Mouse (Mus musculus) forebrain, postnatal 0 days (tissue): Measurements from ENCODE around the gene Nkd1. TPM values are rescaled to one million over a fixed set of nuclear protein-coding genes. Genes with fewer than 3 reads are reported as not detected.

Experiments used
- ATAC-seq: fragments of 200-750 bp; cut with Nextera tagmentation; 2 replicates; pipeline ENCODE4 v1.8.0; 2017; ENCODE audit warnings: mild to moderate bottlenecking, moderate library complexity
- DNase-seq: peaks from one replicate; pipeline ENCODE4 v3.0.0-alpha.2; 2015
- H3K27ac ChIP-seq: fragments of 300-500 bp; sonication (generic); 2 replicates; pipeline ENCODE4 v1.5.1; 2014; ENCODE audit warnings: low read depth, mild to moderate bottlenecking, antibody characterized with exemption, low read length, moderate library complexity, mixed read lengths
- H3K27me3 ChIP-seq: fragments of 300-500 bp; sonication (generic); 2 replicates; pipeline ENCODE4 v1.6.1; 2014; ENCODE audit warnings: mild to moderate bottlenecking, low read length, mixed read lengths; ENCODE audit not compliant: insufficient read depth
- H3K36me3 ChIP-seq: fragments of 300-500 bp; sonication (generic); 2 replicates; pipeline ENCODE4 v1.6.1; 2014; ENCODE audit warnings: mild to moderate bottlenecking, moderate library complexity; ENCODE audit not compliant: insufficient read depth
- H3K4me1 ChIP-seq: fragments of 300-500 bp; sonication (generic); 2 replicates; pipeline ENCODE4 v1.6.1; 2014; ENCODE audit warnings: antibody characterized with exemption; ENCODE audit not compliant: insufficient read depth
- H3K4me2 ChIP-seq: fragments of 300-500 bp; sonication (generic); 2 replicates; pipeline ENCODE4 v1.6.1; 2014; ENCODE audit warnings: low read depth, mild to moderate bottlenecking, moderate library complexity
- H3K4me3 ChIP-seq: fragments of 300-500 bp; sonication (generic); 2 replicates; pipeline ENCODE4 v1.5.1; 2014; ENCODE audit warnings: low read depth, low read length, mixed read lengths
- H3K9ac ChIP-seq: fragments of 300-500 bp; sonication (generic); 2 replicates; pipeline ENCODE4 v1.6.1; 2014; ENCODE audit warnings: mild to moderate bottlenecking
- H3K9me3 ChIP-seq: fragments of 300-500 bp; sonication (generic); 2 replicates; pipeline ENCODE4 v1.6.1; 2016; ENCODE audit warnings: low read length
- CTCF ChIP-seq: sonication (generic); IDR thresholded peaks from 2 replicates; pipeline ENCODE4 v1.5.1; 2016; ENCODE audit warnings: antibody characterized with exemption, control low read depth, low read depth
- WGBS: fragments of 180-500 bp; shearing (Covaris S2); extraction: QIAGEN DNeasy Blood & Tissue Kit; methylation state at CpG from one replicate; pipeline ENCODE4 v1.1.7; 2014; 5-methylcytosine and 5-hydroxymethylcytosine counted together
- polyA plus RNA-seq: library from polyadenylated mRNA; unstranded; fragments of >200 nt; fragmentation: Nextera tagmentation; extraction: Ambion mirVana; gene quantifications from 2 replicates; pipeline ENCODE4 v1.2.1, GENCODE M21; 2015
- total RNA-seq: library from RNA; depleted of rRNA; stranded (reverse); fragments of >200 nt; gene quantifications from 2 replicates; pipeline ENCODE4 v1.2.3, GENCODE M21; 2014

Gene Nkd1
- total and polyA plus RNA-seq, 2 experiments from 2014 or later, result 22.8 to 33.6 TPM

- ATAC-seq (no peak), DNase-seq (no peak)
- no peaks in the 10 kb centered on the region for H3K27me3 ChIP-seq
- no peak overlapping the region for H3K27ac ChIP-seq
- H3K4me3 ChIP-seq, result no peak overlapping the region
- H3K4me1 ChIP-seq, result no peaks in the 10 kb centered on the region
- no peaks in the 10 kb centered on the region for H3K36me3 ChIP-seq
- no peak overlapping the region for H3K9ac ChIP-seq
- H3K9me3 ChIP-seq, result no peaks in the 10 kb centered on the region
- no peak for TF ChIP-seq CTCF
- 75% methylated on average over 5 of the region's 5 CpGs for WGBS
- no peak overlapping the region for H3K4me2 ChIP-seq
Observed at GRCm38 (mm10) chr8:88598578-88598977, 77.4 kb downstream of the Nkd1 start.

DNA sequence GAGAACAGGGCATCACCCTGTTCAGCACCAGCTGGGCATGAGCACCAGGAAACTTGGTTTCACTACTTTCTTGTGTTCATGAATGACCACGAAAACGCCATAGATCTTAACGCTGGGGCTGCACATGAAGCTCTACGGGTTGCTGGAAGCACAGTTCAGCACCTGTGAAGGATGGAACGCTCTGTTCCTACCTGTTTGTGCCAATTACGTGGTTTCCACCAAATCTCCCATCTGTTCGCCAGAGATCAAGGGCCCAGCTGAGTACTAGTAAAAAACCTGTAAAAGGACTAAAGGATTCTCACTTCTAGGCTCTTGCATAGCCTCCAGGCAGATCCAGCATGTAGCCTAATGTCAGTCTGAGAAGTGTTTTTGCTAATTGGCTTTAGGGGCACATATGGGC lies 78.3 kb downstream of the Nkd1 start:
- H3K4me2 ChIP-seq, result no peak overlapping the region
- H3K9ac ChIP-seq, result no peak overlapping the region
- no peak for TF ChIP-seq CTCF
- H3K36me3 ChIP-seq, result no peaks in the 10 kb centered on the region
- no peaks in the 10 kb centered on the region for H3K27me3 ChIP-seq
- H3K4me1 ChIP-seq, result peaks cover 6% of the 10 kb centered on the region; the same call in 1 of the 2 replicates
- no peak overlapping the region for H3K27ac ChIP-seq
- no peak for ATAC-seq
- H3K4me3 ChIP-seq, result no peak overlapping the region
- H3K9me3 ChIP-seq, result no peaks in the 10 kb centered on the region
- WGBS, result 75% methylated on average over 7 of the region's 7 CpGs
- DNase-seq, result no peak

DNA sequence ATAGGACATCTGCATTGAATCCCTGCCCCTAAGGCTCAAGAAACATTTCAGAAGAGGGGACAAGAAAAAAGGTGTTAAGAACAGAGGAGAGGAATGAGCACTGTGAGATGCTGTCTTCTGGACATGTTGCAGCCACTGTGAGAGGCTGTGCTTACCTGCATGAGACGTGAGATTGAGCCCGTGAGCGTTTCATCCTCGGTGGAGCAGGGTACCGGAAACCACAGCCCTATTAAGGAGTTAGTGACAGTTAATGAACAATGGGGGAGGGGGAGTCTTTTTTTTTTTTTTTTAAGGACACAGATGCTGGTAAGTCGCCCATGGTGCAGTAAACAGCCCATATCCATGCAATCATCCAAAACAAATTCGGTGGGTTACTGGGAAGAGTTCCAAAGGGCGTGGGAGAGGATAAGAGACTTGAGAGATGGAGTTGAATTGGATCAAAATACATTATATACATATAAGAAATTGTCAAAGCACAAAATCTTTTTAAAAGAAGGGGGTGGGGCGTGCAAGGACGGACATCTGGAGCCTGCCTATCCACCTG lies 82.4 kb downstream of the Nkd1 start:
- Histone ChIP-seq H3K27me3 (no peaks in the 10 kb centered on the region), H3K4me1 (peaks cover 10% of the 10 kb centered on the region; the same call in 1 of the 2 replicates), H3K27ac (no peak overlapping the region), H3K36me3 (no peaks in the 10 kb centered on the region), H3K9ac (peak overlapping the region; percentile 46), H3K4me2 (peak overlapping the region; percentile 64), H3K4me3 (peak overlapping the region; percentile 32), H3K9me3 (no peaks in the 10 kb centered on the region)
- peak; percentile 11 for DNase-seq
- peak; percentile 25 for ATAC-seq
- WGBS, result 2% methylated on average over 10 of the region's 10 CpGs
- no peak for TF ChIP-seq CTCF

DNA sequence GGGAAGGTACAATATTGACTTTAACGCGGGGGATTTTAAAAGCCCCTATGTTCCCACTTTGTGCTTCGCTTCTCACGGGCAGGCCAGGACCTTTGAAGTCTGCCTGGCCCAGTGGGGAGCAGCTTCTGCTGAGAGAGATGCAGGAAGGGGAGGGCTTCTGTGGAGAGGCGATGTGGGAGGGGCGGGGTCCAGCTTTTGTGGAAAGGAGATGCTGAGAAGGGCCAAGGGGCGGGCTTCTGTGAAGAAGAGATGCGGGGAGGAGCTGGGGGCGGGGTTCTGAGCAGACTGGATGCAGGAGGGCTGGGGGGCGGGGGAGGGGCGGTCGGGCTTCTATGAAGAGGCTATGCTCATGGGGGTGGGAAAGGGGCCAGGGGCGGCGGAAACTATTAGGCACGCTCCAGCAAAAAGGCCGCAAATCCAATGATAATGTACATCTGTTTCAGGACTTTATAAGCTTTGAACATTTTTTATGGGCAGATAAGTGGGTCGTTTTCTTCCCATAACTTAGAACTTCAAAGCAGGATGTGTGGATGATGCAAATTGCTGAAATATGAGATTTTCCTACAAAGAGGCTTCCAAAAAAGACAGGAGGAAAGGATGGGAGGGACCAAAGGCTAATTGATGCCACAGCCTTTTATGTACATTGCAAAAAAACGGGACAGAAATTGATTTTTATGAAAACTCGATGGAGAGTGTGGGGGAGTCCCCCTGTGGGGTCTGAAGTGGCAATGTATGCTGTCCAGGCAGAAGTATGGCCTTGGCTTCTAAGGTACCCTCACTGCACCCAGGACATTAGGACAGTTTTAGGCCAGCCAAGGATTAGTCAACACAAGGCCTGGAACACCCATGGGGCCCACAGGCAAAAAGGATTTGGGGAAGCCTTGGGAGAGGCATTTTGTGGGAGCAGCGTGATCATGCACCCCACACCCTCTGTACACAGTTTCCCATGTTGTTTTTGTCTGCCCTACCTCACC lies 83.2 kb downstream of the Nkd1 start:
- DNase-seq, result peak; percentile 78
- Histone ChIP-seq H3K36me3 (no peaks in the 10 kb centered on the region), H3K9ac (peak overlapping the region; percentile 46), H3K9me3 (no peaks in the 10 kb centered on the region), H3K27me3 (no peaks in the 10 kb centered on the region), H3K27ac (no peak overlapping the region), H3K4me1 (peaks cover 10% of the 10 kb centered on the region; the same call in 1 of the 2 replicates), H3K4me3 (peak overlapping the region; percentile 32), H3K4me2 (peak overlapping the region; percentile 64)
- WGBS, result 6% methylated on average over 20 of the region's 20 CpGs
- no peak for TF ChIP-seq CTCF
- peak; percentile 89 for ATAC-seq

- TF ChIP-seq CTCF, result no peak
- ATAC-seq, result no peak
- no peak overlapping the region for H3K9ac ChIP-seq
- no peaks in the 10 kb centered on the region for H3K27me3 ChIP-seq
- H3K27ac ChIP-seq, result no peak overlapping the region
- no peaks in the 10 kb centered on the region for H3K36me3 ChIP-seq
- no peak overlapping the region for H3K4me3 ChIP-seq
- no peak for DNase-seq
- peaks cover 10% of the 10 kb centered on the region; the same call in 1 of the 2 replicates for H3K4me1 ChIP-seq
- no peaks in the 10 kb centered on the region for H3K9me3 ChIP-seq
- no peak overlapping the region for H3K4me2 ChIP-seq
- 54% methylated on average over 13 of the region's 13 CpGs for WGBS
Observed at GRCm38 (mm10) chr8:88605361-88606040, 84.3 kb downstream of the Nkd1 start.

DNA sequence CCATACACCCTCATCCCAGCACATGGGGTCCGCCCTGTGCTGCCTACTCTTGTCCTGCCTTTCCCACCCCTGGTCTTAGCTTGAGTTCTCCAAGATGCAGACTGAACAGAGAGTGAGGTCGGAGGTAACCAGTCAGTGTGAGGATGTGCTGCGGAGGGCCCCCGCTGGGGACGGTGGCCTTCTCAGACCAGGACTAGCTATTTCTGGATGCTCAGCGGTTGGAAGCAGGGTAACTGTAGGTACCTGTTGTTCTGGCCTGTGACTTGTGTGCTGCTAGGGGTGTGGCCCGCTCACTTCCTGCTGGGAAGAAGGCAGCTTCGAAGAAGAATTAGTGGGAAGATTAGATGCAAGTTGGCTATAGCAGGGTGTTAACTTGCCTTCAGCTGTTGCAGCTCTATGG lies 87.9 kb downstream of the Nkd1 start:
- DNase-seq, result no peak
- no peak for TF ChIP-seq CTCF
- Histone ChIP-seq H3K9ac (no peak overlapping the region), H3K36me3 (no peaks in the 10 kb centered on the region), H3K27me3 (no peaks in the 10 kb centered on the region), H3K4me2 (no peak overlapping the region), H3K27ac (no peak overlapping the region), H3K9me3 (no peaks in the 10 kb centered on the region), H3K4me3 (no peak overlapping the region), H3K4me1 (peaks cover 6% of the 10 kb centered on the region; the same call in 1 of the 2 replicates)
- 80% methylated on average over 8 of the region's 8 CpGs for WGBS
- ATAC-seq, result no peak
